Mouse (Mus musculus) cortical plate, adult 2 months (tissue): Measurements from ENCODE around the gene Tnr. TPM values are rescaled to one million over a fixed set of nuclear protein-coding genes. Genes with fewer than 3 reads are reported as not detected.
A peak's percentile ranks its signal among the peaks of the same experiment; 100 is the strongest.

ENCODE experiments used
- H3K27ac ChIP-seq: fragments of 200-500 bp; 2 replicates; pipeline ENCODE4 v1.5.1; 2012; ENCODE audit warnings: low read length, control low read depth, inconsistent platforms; ENCODE audit not compliant: insufficient read depth
- H3K4me1 ChIP-seq: fragments of 200-500 bp; 2 replicates; pipeline ENCODE4 v1.6.1; 2011; ENCODE audit warnings: low read length; ENCODE audit not compliant: control insufficient read depth, insufficient read depth
- H3K4me3 ChIP-seq: fragments of 200-500 bp; 2 replicates; pipeline ENCODE4 v1.5.1; 2011; ENCODE audit warnings: mild to moderate bottlenecking, low read length, control low read depth; ENCODE audit not compliant: insufficient read depth
- CTCF ChIP-seq: fragments of 200-500 bp; IDR thresholded peaks from 2 replicates; pipeline ENCODE4 v1.5.1; 2011; ENCODE audit warnings: mild to moderate bottlenecking, control low read depth, low read length; ENCODE audit not compliant: insufficient read depth; ENCODE audit errors: extremely low read depth
- POLR2A ChIP-seq: fragments of 200-500 bp; IDR thresholded peaks from 2 replicates; pipeline ENCODE4 v1.6.1; 2011; ENCODE audit warnings: mild to moderate bottlenecking, low read length, control low read depth; ENCODE audit not compliant: insufficient read depth; ENCODE audit errors: extremely low read depth
- polyA plus RNA-seq: library from polyadenylated mRNA; depleted of rRNA; stranded (reverse); fragments of >200 nt; gene quantifications from 2 replicates; pipeline ENCODE4 v1.2.3, GENCODE M21; 2012

Gene Tnr
- polyA plus RNA-seq, 1 experiment: 32.1 TPM

- no peak for TF ChIP-seq CTCF
- no peak for TF ChIP-seq POLR2A
- no peak overlapping the region for H3K27ac ChIP-seq
- peaks cover 3% of the 10 kb centered on the region; the same call in 1 of the 2 replicates for H3K4me1 ChIP-seq
- no peak overlapping the region for H3K4me3 ChIP-seq
These were observed 500 bp upstream of the Tnr start for GRCm38 (mm10) chr1:159523069-159523468.

- peaks cover 3% of the 10 kb centered on the region; the same call in 1 of the 2 replicates for H3K4me1 ChIP-seq
- peak overlapping the region; percentile 98 for H3K4me3 ChIP-seq
- TF ChIP-seq POLR2A (peak; percentile 44; the same call in 1 of the 2 replicates), CTCF (no peak)
- peak overlapping the region; percentile 69 for H3K27ac ChIP-seq
These were observed 531 bp downstream of the Tnr start for GRCm38 (mm10) chr1:159524051-159524549.

GRCm38 (mm10) chr1:159532841-159533569 lies 9.4 kb downstream of the Tnr start:
- TF ChIP-seq POLR2A (no peak), CTCF (no peak)
- Histone ChIP-seq H3K4me3 (no peak overlapping the region), H3K4me1 (peaks cover 13% of the 10 kb centered on the region), H3K27ac (no peak overlapping the region)

- H3K4me3 ChIP-seq: no peak overlapping the region
- TF ChIP-seq CTCF (no peak), POLR2A (no peak)
- no peak overlapping the region for H3K27ac ChIP-seq
- H3K4me1 ChIP-seq: peaks cover 14% of the 10 kb centered on the region
These were observed 12.0 kb downstream of the Tnr start for GRCm38 (mm10) chr1:159535582-159535981.

GRCm38 (mm10) chr1:159537541-159537940 lies 14.0 kb downstream of the Tnr start:
- no peak overlapping the region for H3K27ac ChIP-seq
- H3K4me3 ChIP-seq: no peak overlapping the region
- TF ChIP-seq POLR2A (no peak), CTCF (no peak)
- H3K4me1 ChIP-seq: peaks cover 12% of the 10 kb centered on the region

GRCm38 (mm10) chr1:159538076-159538475 lies 14.5 kb downstream of the Tnr start:
- Histone ChIP-seq H3K27ac (no peak overlapping the region), H3K4me1 (peaks cover 12% of the 10 kb centered on the region), H3K4me3 (no peak overlapping the region)
- TF ChIP-seq CTCF: no peak
- TF ChIP-seq POLR2A: no peak

- no peak overlapping the region for H3K4me3 ChIP-seq
These were observed 22.0 kb downstream of the Tnr start for GRCm38 (mm10) chr1:159545470-159546145.

GRCm38 (mm10) chr1:159551036-159551435 lies 27.5 kb downstream of the Tnr start:
- H3K27ac ChIP-seq: no peak overlapping the region
- peaks cover 2% of the 10 kb centered on the region; the same call in 1 of the 2 replicates for H3K4me1 ChIP-seq
- no peak overlapping the region for H3K4me3 ChIP-seq
- TF ChIP-seq CTCF (no peak), POLR2A (no peak)

More at GRCm38 (mm10) chr1:159545470-159546145, 22.0 kb downstream of the Tnr start:
- Histone ChIP-seq H3K4me1 (peaks cover 4% of the 10 kb centered on the region), H3K27ac (no peak overlapping the region)
- TF ChIP-seq POLR2A: no peak
- TF ChIP-seq CTCF: no peak

- Histone ChIP-seq H3K4me1 (peaks cover 2% of the 10 kb centered on the region; the same call in 1 of the 2 replicates), H3K4me3 (no peak overlapping the region), H3K27ac (no peak overlapping the region)
- TF ChIP-seq POLR2A (no peak), CTCF (no peak)
These were observed 28.2 kb downstream of the Tnr start for GRCm38 (mm10) chr1:159551591-159552442.
